Mouse (Mus musculus) MEL (cell line): Measurements from ENCODE around the gene Atp13a4.
A peak's percentile ranks its signal among the peaks of the same experiment; 100 is the strongest.

Experiments used
- CTCF ChIP-seq, 3 experiments: IDR thresholded peaks in 2 of 3; conservative IDR thresholded peaks in 1 of 3; 2 replicates each; pipeline ENCODE4 v1.5.1; 2011 to 2012; ENCODE audit warnings: low read length in 3 of 3, low read depth in 2 of 3, mild to moderate bottlenecking in 2 of 3, improper control_type of control experiment in 1 of 3, inconsistent platforms in 1 of 3, mixed read lengths in 1 of 3, moderate library complexity in 1 of 3; ENCODE audit not compliant: control insufficient read depth in 1 of 3, insufficient read depth in 1 of 3, poor library complexity in 1 of 3, severe bottlenecking in 1 of 3
- EP300 ChIP-seq, 2 experiments: IDR thresholded peaks; 2 replicates each; pipeline ENCODE4 v1.6.1; 2011; ENCODE audit warnings: improper control_type of control experiment in 2 of 2, low read length in 2 of 2, low read depth in 1 of 2, mild to moderate bottlenecking in 1 of 2
- GABPA ChIP-seq: IDR thresholded peaks from 2 replicates; pipeline ENCODE4 v1.6.1; 2012; ENCODE audit warnings: low read depth, mild to moderate bottlenecking, inconsistent platforms, low read length, improper control_type of control experiment, moderate library complexity
- GATA1 ChIP-seq: IDR thresholded peaks from 2 replicates; pipeline ENCODE4 v1.6.1; 2011; ENCODE audit warnings: low read depth, low read length, improper control_type of control experiment
- MAZ ChIP-seq: IDR thresholded peaks from 2 replicates; pipeline ENCODE4 v1.6.1; 2012; ENCODE audit warnings: low read depth, mild to moderate bottlenecking, inconsistent platforms, low read length, improper control_type of control experiment
- MEF2A ChIP-seq: IDR thresholded peaks from 2 replicates; pipeline ENCODE4 v1.6.1; 2014; ENCODE audit warnings: low read depth, mild to moderate bottlenecking, inconsistent platforms, low read length, improper control_type of control experiment; ENCODE audit not compliant: poor library complexity, insufficient replicate concordance, severe bottlenecking; ENCODE audit errors: extremely low read depth
- POLR2A ChIP-seq, 2 experiments: IDR thresholded peaks; 2 replicates each; pipeline ENCODE4 v1.6.1; 2011 to 2012; ENCODE audit warnings: low read length in 2 of 2, mild to moderate bottlenecking in 2 of 2, control low read depth in 1 of 2, improper control_type of control experiment in 1 of 2, low read depth in 1 of 2, moderate library complexity in 1 of 2; ENCODE audit not compliant: control insufficient read depth in 1 of 2, insufficient read depth in 1 of 2, poor library complexity in 1 of 2
- TAL1 ChIP-seq: IDR thresholded peaks from 2 replicates; pipeline ENCODE4 v1.6.1; 2012; ENCODE audit warnings: mild to moderate bottlenecking, inconsistent platforms, low read length, moderate library complexity, mixed read lengths
- USF1 ChIP-seq: IDR thresholded peaks from 2 replicates; pipeline ENCODE4 v1.6.1; 2014; ENCODE audit warnings: low read depth, mild to moderate bottlenecking, inconsistent platforms, low read length, improper control_type of control experiment, moderate library complexity
- ZMIZ1 ChIP-seq: IDR thresholded peaks from 2 replicates; pipeline ENCODE4 v1.6.1; 2012; ENCODE audit warnings: low read depth, mild to moderate bottlenecking, inconsistent platforms, low read length, improper control_type of control experiment, moderate library complexity
- ZNF384 ChIP-seq: IDR thresholded peaks from 2 replicates; pipeline ENCODE4 v1.6.1; 2012; ENCODE audit warnings: low read depth, mild to moderate bottlenecking, inconsistent platforms, low read length, improper control_type of control experiment

- TF ChIP-seq POLR2A (IDR thresholded peaks at IDR 0.05; ENCODE audit: control insufficient read depth in 1 of 2, insufficient read depth in 1 of 2, low read depth in 1 of 2, low read length in 2 of 2, poor library complexity in 1 of 2) (no peak), MEF2A (no peak), ZNF384 (no peak), USF1 (no peak), CTCF (IDR thresholded peaks at IDR 0.05 in 2 of 3, conservative IDR thresholded peaks at IDR 0.05 in 1 of 3; ENCODE audit: control insufficient read depth in 1 of 3, insufficient read depth in 1 of 3, low read depth in 2 of 3, low read length in 3 of 3, poor library complexity in 1 of 3, severe bottlenecking in 1 of 3) (peak; percentile 19 to 58 (median 47); a peak in 5 of 6 replicates), GATA1 (no peak), MAZ (no peak), EP300 (IDR thresholded peaks at IDR 0.05; ENCODE audit: low read depth in 1 of 2, low read length in 2 of 2) (no peak), TAL1 (no peak), ZMIZ1 (no peak), GABPA (no peak)
Measured at GRCm38 (mm10) chr16:29575620-29576019, 31.0 kb upstream of the Atp13a4 start.
